29 mouse cellular contexts compared by ENCODE assay signal in genomic region chr3:113280285-113280684, GRCm38 (mm10). TPM values are rescaled to one million over a fixed set of nuclear protein-coding genes. Genes with fewer than 3 reads are reported as not detected.
"Had no signal": no experiment of that assay in that cellular context is flagged by ENCODE, and none has a peak within 500 bp of the region (broad histone marks: within the 10 kb centered on the region; RNA-seq: fewer than 3 reads in every experiment).

No protein-coding gene starts in this region.

RNA-seq across cellular contexts. Expression of gene Amy2a4, which starts 11.0 kb away (rescaled TPM):
- total RNA-seq: gastrocnemius, adult 18-20 months; gastrocnemius, adult 8-10 months; gastrocnemius, postnatal 14 days; gastrocnemius, postnatal 36 days; heart, adult 2 months; heart, postnatal 14 days; heart, postnatal 36 days; hindbrain, postnatal 0 days; layer of hippocampus, adult 18-20 months; layer of hippocampus, postnatal 14 days; layer of hippocampus, postnatal 36 days; left cerebral cortex, adult 18-20 months; left cerebral cortex, adult 8-10 months; left cerebral cortex, postnatal 10 days; left cerebral cortex, postnatal 25 days; left cerebral cortex, postnatal 4 days had no signal
- polyA plus RNA-seq: heart, adult 2 months; heart, embryonic 11.5 days; heart, embryonic 13.5 days; heart, postnatal 0 days; hindbrain, embryonic 10.5 days; hindbrain, embryonic 13.5 days; hindbrain, embryonic 15.5 days; hindbrain, postnatal 0 days; kidney, adult 2 months; kidney, postnatal 0 days; large intestine, adult 2 months; limb, embryonic 12.5 days; liver, embryonic 11.5 days had no signal

RNA-seq across cellular contexts. Expression of gene Amy2a5, which starts 21.6 kb away (rescaled TPM):
- total RNA-seq: gastrocnemius, adult 8-10 months; gastrocnemius, postnatal 14 days; gastrocnemius, postnatal 36 days; heart, adult 2 months; heart, postnatal 14 days; heart, postnatal 36 days; hindbrain, postnatal 0 days; left cerebral cortex, postnatal 25 days; left cerebral cortex, postnatal 4 days had no signal
- polyA plus RNA-seq: gonadal fat pad, adult 2 months; heart, adult 2 months; heart, embryonic 11.5 days; heart, embryonic 13.5 days; heart, embryonic 15.5 days; heart, postnatal 0 days; hindbrain, embryonic 10.5 days; hindbrain, embryonic 13.5 days; hindbrain, postnatal 0 days; kidney, adult 2 months; kidney, postnatal 0 days; limb, embryonic 12.5 days; liver, embryonic 11.5 days had no signal

RNA-seq across cellular contexts. Expression of gene Amy2a3, which starts 43.6 kb away (rescaled TPM):
- total RNA-seq: gastrocnemius, adult 18-20 months; gastrocnemius, adult 8-10 months; gastrocnemius, postnatal 14 days; gastrocnemius, postnatal 36 days; heart, adult 2 months; heart, postnatal 14 days; heart, postnatal 36 days; hindbrain, postnatal 0 days; layer of hippocampus, adult 18-20 months; layer of hippocampus, postnatal 14 days; layer of hippocampus, postnatal 36 days; left cerebral cortex, adult 18-20 months; left cerebral cortex, adult 8-10 months; left cerebral cortex, postnatal 10 days; left cerebral cortex, postnatal 25 days; left cerebral cortex, postnatal 4 days had no signal
- polyA plus RNA-seq: heart, adult 2 months; heart, embryonic 11.5 days; heart, embryonic 13.5 days; heart, postnatal 0 days; hindbrain, embryonic 10.5 days; hindbrain, embryonic 13.5 days; hindbrain, embryonic 15.5 days; hindbrain, postnatal 0 days; kidney, adult 2 months; kidney, postnatal 0 days; large intestine, adult 2 months; limb, embryonic 12.5 days; liver, embryonic 11.5 days had no signal
